Mouse (Mus musculus) stomach, postnatal 0 days (tissue): ENCODE data around the gene Sema5a.

Source experiments
- CTCF ChIP-seq: IDR thresholded peaks from 2 replicates; pipeline ENCODE4 v1.5.1; 2016; ENCODE audit warnings: antibody characterized with exemption, low read depth, mild to moderate bottlenecking, moderate library complexity
- EP300 ChIP-seq: optimal IDR thresholded peaks from 2 replicates; pipeline ENCODE3; 2016; ENCODE audit warnings: antibody characterized with exemption

GRCm38 (mm10) chr15:32434274-32434673, 189.7 kb downstream of the Sema5a start:
- TF ChIP-seq CTCF, result no peak
- TF ChIP-seq EP300, result no peak
